Mouse (Mus musculus) forebrain, embryonic 16.5 days (tissue): ENCODE measurements at regions not wholly inside any gene's neighbourhood (a gene's known extent, or its start where the extent isn't known, plus 50 kb on each side); places are given as distances from the start of the nearest gene placed in this dataset.

Experiments used
- ATAC-seq: fragments of 200-750 bp; cut with Nextera tagmentation; 2 replicates; pipeline ENCODE4 v1.8.0; 2017; ENCODE audit warnings: mild to moderate bottlenecking, moderate library complexity
- H3K27ac ChIP-seq: fragments of 300-500 bp; sonication (generic); 2 replicates; pipeline ENCODE4 v1.5.1; 2014; ENCODE audit warnings: low read length, control low read depth
- H3K27me3 ChIP-seq: fragments of 300-500 bp; sonication (generic); replicated peaks from 2 replicates; pipeline ENCODE4 v1.6.1; 2014; ENCODE audit warnings: low read length; ENCODE audit not compliant: control insufficient read depth, insufficient read depth
- H3K36me3 ChIP-seq: fragments of 300-500 bp; sonication (generic); 2 replicates; pipeline ENCODE4 v1.6.1; 2014; ENCODE audit not compliant: control insufficient read depth, insufficient read depth
- H3K4me1 ChIP-seq: fragments of 300-500 bp; sonication (generic); replicated peaks from 2 replicates; pipeline ENCODE4 v1.6.1; 2014; ENCODE audit warnings: low read length; ENCODE audit not compliant: control insufficient read depth, insufficient read depth
- H3K4me2 ChIP-seq: fragments of 300-500 bp; sonication (generic); 2 replicates; pipeline ENCODE4 v1.6.1; 2014; ENCODE audit warnings: mild to moderate bottlenecking, low read length, control low read depth
- H3K4me3 ChIP-seq: fragments of 300-500 bp; sonication (generic); replicated peaks from 2 replicates; pipeline ENCODE4 v1.5.1; 2014; ENCODE audit warnings: mild to moderate bottlenecking, low read length, control low read depth
- H3K9ac ChIP-seq: fragments of 300-500 bp; sonication (generic); replicated peaks from 2 replicates; pipeline ENCODE4 v1.6.1; 2014; ENCODE audit warnings: low read depth, low read length, control low read depth
- H3K9me3 ChIP-seq: fragments of 300-500 bp; sonication (generic); 2 replicates; pipeline ENCODE4 v1.6.1; 2016; ENCODE audit warnings: low read length; ENCODE audit not compliant: control insufficient read depth
- WGBS: fragments of 180-500 bp; shearing (Covaris S2); extraction: QIAGEN DNeasy Blood & Tissue Kit; methylation state at CpG from one replicate; pipeline ENCODE4 v1.1.7; 2014; 5-methylcytosine and 5-hydroxymethylcytosine counted together

DNA sequence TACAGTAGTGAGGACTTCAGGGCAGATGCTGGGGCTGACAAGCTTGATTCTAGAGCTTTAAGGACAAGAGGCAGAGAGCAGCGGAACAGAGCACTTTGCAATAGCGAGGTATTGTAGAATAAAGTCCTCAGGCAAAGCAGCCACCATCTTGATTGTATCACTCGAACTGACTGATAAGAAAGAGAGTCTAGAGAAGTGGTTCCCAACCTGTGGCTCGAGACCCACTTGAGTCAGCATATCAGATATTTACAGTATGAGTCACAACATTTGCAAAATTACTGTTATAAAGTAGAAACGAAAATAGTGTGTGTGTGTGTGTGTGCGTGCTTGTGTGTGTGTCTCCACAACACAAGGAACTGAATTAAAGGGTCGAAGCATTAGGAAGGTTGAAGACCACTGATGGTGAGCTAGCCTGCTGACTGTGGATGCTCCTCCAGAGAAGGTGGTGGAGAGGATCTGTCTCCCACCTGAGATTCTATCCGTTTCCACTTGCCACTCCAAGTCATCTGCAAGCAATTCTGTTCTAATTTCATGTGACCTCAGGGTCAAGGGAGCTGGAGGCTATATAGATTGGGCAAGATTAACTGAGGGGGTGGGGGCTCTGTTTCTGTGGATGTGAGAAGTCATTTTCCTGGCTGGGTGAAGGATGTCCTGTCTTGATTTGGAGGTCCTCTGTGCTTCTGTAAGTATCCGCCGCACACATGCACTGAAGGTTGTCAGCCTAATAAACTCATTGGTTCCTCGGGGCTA is 115.0 kb downstream of the Phlda1 start:
- H3K4me1 ChIP-seq = no peaks in the 10 kb centered on the region
- no peak overlapping the region for H3K27ac ChIP-seq
- H3K4me3 ChIP-seq = no peak overlapping the region
- no peak overlapping the region for H3K4me2 ChIP-seq
- WGBS = 88% methylated on average over 11 of the region's 11 CpGs
- no peaks in the 10 kb centered on the region for H3K9me3 ChIP-seq
- H3K9ac ChIP-seq = no peak overlapping the region
- H3K27me3 ChIP-seq = peaks cover 6% of the 10 kb centered on the region
- H3K36me3 ChIP-seq = no peaks in the 10 kb centered on the region
- no peak for ATAC-seq

DNA sequence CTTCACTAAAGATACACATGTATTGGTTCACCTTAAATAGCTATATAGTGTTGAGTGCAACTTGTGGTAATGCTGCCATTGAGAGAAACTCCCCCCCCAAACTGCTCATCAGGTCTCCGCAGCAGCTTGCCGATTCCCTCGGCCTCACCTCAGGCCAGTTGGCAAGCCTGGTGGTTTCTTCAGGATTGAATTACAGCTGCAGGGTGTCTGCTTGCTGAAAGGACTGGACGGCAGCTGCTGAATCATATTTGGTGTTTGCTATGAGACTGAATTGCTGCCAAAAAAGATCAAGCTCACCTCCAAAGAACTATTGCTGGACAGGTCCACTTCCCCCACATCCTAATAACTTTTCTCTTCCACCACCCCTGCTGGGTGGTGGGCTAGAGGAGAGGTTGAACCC is 116.7 kb downstream of the Phlda1 start:
- WGBS = 42% methylated on average over 4 of the region's 4 CpGs
- H3K4me1 ChIP-seq = no peaks in the 10 kb centered on the region
- ATAC-seq = no peak

DNA sequence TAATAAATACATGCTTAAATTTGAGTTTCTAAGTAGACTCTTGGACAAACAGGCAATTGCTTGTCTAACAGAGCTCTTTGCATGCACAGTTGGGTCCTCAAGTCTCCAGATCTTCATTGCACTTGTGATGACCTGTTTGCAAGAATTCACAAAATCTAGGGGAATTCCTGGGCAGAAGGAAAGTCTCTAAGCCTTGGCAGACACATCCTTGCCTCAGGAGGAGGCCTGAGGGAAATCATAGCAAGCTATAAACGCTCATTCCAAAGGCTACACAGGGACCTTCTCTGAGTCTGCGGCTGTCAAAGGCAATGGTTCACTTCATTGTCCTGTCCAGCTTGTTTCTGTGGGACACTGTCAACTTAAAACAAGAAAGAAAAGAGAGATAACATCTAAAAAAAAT is 117.9 kb downstream of the Phlda1 start:
- no peak overlapping the region for H3K27ac ChIP-seq
- no peak overlapping the region for H3K9ac ChIP-seq
- peaks cover 6% of the 10 kb centered on the region for H3K27me3 ChIP-seq
- no peak overlapping the region for H3K4me2 ChIP-seq
- H3K9me3 ChIP-seq = no peaks in the 10 kb centered on the region
- no peaks in the 10 kb centered on the region for H3K4me1 ChIP-seq
- no peak for ATAC-seq
- WGBS = 10% methylated on average over 2 of the region's 2 CpGs
- H3K36me3 ChIP-seq = no peaks in the 10 kb centered on the region
- no peak overlapping the region for H3K4me3 ChIP-seq

More for the DNA sequence above, 116.7 kb downstream of the Phlda1 start:
- no peak overlapping the region for H3K4me2 ChIP-seq
- H3K27me3 ChIP-seq = peaks cover 6% of the 10 kb centered on the region
- H3K36me3 ChIP-seq = no peaks in the 10 kb centered on the region
- H3K27ac ChIP-seq = no peak overlapping the region
- H3K9me3 ChIP-seq = no peaks in the 10 kb centered on the region
- H3K9ac ChIP-seq = no peak overlapping the region
- H3K4me3 ChIP-seq = no peak overlapping the region

DNA sequence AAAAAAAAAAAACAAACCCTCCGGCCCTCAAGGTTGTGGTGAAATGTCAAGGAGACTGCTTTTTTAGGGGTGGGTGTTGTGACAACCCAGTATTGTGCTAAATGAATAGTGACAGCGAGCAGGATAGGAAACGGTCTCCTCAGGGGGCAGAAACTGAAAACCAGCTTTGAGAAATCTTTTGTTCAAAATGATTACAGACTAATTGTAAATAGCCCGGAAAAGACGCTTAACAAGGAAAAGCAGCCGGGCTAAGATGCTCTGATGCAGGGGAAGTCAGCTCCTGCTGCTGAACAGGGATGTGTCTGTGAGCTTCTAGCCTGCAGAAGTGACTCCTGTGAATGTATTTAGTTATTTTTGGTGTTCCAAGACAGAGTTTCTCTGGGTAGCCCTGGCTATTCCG is 118.5 kb downstream of the Phlda1 start:
- no peaks in the 10 kb centered on the region for H3K9me3 ChIP-seq
- H3K27me3 ChIP-seq = peaks cover 6% of the 10 kb centered on the region
- no peak overlapping the region for H3K27ac ChIP-seq
- no peak overlapping the region for H3K9ac ChIP-seq
- H3K4me3 ChIP-seq = no peak overlapping the region
- no peak overlapping the region for H3K4me2 ChIP-seq
- peak; percentile 80 for ATAC-seq
- H3K4me1 ChIP-seq = no peaks in the 10 kb centered on the region
- H3K36me3 ChIP-seq = no peaks in the 10 kb centered on the region
- 10% methylated on average over 7 of the region's 7 CpGs for WGBS

DNA sequence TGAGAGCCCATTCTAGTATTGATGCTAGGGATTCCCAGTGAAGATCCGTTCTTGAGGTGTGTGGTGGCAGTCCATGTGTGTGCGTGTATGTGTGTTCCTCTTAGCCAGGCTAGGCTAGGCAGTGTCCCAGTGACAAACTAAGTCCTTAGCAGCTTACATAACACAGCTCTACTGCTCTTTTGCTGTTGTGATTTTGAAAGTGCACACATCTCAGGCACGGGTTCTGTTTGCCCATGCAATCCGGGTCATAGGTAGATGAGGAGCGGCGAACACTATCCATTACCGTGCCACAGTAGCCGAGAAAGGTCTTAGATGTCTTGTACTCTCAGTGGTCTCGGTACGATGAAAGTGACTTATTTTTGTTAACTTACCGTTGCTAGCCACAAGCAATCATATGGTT is 119.5 kb downstream of the Phlda1 start:
- no peak for ATAC-seq
- WGBS = 96% methylated on average over 11 of the region's 11 CpGs
- H3K4me3 ChIP-seq = no peak overlapping the region
- H3K27me3 ChIP-seq = peaks cover 6% of the 10 kb centered on the region
- no peak overlapping the region for H3K9ac ChIP-seq
- H3K9me3 ChIP-seq = no peaks in the 10 kb centered on the region
- no peaks in the 10 kb centered on the region for H3K36me3 ChIP-seq
- H3K27ac ChIP-seq = no peak overlapping the region
- no peaks in the 10 kb centered on the region for H3K4me1 ChIP-seq
- no peak overlapping the region for H3K4me2 ChIP-seq

DNA sequence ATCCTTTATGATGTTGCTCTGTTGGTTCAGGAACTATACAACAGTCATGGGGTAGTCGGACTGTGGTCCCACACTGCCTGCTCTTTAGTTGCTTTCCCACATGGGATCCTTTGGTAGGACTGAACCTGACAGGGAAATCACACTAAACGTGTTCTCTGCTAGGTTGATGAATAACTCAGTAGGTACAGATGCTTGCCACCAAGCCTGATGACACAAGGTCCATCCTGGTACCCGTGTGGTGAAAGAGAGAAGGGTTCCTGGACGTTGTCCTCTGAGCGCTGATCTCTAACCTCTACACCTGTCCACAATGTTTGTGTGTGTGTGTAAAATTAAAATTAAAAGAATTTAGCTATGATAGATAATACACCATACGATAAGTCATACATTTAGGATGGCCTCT is 119.9 kb downstream of the Phlda1 start:
- Histone ChIP-seq H3K4me3 (no peak overlapping the region), H3K27me3 (peaks cover 6% of the 10 kb centered on the region), H3K4me2 (no peak overlapping the region), H3K4me1 (no peaks in the 10 kb centered on the region), H3K36me3 (no peaks in the 10 kb centered on the region), H3K27ac (no peak overlapping the region), H3K9ac (no peak overlapping the region), H3K9me3 (no peaks in the 10 kb centered on the region)
- ATAC-seq = no peak
- 93% methylated on average over 6 of the region's 6 CpGs for WGBS

DNA sequence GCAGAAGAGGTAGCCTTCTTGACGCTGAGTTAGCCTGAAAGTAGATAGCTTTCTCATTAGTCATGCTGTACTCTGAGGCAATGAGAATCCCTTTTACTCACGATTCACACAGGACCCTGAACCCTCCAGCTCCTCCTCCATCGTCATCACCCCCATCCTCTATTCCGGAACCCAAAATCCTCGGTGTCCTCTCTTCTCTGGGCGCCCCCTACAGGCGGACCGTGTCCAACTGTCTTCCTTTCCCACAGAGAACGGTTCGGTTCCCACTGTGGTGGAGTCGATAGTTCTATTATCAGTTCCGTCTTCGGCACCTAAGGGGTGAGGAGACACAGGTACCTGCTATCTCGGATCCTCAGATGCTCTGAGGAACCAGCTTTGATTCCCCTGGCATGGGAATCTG is 130.2 kb downstream of the Phlda1 start:
- Histone ChIP-seq H3K27me3 (no peaks in the 10 kb centered on the region), H3K4me1 (no peaks in the 10 kb centered on the region), H3K9me3 (no peaks in the 10 kb centered on the region), H3K4me3 (no peak overlapping the region), H3K27ac (no peak overlapping the region), H3K36me3 (no peaks in the 10 kb centered on the region), H3K4me2 (no peak overlapping the region), H3K9ac (no peak overlapping the region)
- WGBS = 66% methylated on average over 14 of the region's 14 CpGs
- ATAC-seq = no peak

DNA sequence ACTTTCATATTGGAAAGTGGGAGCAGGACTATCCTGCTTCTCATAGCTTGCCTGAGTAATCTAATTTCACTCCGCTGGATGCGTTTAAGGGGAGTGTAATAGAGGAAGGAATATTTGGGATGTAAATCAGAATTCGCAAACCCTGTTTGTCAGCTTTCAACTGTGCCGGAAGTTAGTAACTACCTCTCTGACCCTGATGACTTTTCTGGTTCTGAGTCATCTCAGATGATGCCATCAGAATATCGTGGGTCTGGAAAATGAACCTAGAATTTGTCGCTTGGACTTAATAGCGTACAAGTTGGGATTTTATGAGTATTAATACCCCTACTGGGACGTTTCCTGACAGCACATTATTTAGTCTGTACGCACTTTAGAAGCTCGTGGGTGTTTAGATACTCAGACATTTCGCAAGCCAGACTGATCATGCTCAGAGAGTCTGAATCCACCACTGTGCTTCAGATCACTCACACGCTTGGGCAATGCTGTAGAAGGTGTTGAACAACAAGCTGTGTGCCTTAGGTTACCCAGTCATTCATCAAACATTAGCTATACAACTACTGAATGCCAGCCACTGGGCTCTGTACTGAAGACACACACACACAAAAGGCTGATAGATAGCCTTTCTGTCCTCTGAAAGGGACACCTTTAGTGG is 131.1 kb downstream of the Phlda1 start:
- Histone ChIP-seq H3K9me3 (no peaks in the 10 kb centered on the region), H3K36me3 (no peaks in the 10 kb centered on the region), H3K27me3 (no peaks in the 10 kb centered on the region), H3K27ac (no peak overlapping the region), H3K9ac (no peak overlapping the region), H3K4me1 (no peaks in the 10 kb centered on the region), H3K4me3 (no peak overlapping the region), H3K4me2 (no peak overlapping the region)
- WGBS = 94% methylated on average over 12 of the region's 12 CpGs
- no peak for ATAC-seq

DNA sequence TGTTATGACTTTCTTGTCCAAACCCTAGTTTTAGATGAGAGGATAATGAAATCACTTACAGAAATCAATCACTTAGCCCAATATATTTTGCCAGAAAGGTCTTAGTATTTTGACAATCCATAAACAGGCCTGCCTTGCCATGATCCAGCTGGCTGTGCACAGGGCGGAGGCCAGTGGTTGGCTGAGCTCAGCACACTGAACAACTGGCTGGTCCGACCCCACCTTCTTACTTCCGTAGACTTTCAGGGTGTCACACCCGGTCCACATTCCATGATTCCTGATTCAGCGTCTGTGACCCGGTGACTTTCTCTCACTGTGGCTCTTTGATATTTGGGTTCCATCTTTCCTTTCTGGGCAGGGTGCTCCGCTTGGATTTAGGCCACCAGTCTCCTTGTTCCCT is 133.8 kb downstream of the Phlda1 start:
- Histone ChIP-seq H3K4me3 (no peak overlapping the region), H3K9me3 (no peaks in the 10 kb centered on the region), H3K9ac (no peak overlapping the region), H3K27ac (no peak overlapping the region), H3K36me3 (no peaks in the 10 kb centered on the region), H3K27me3 (no peaks in the 10 kb centered on the region), H3K4me1 (no peaks in the 10 kb centered on the region), H3K4me2 (no peak overlapping the region)
- 97% methylated on average over 7 of the region's 7 CpGs for WGBS
- no peak for ATAC-seq
